Mouse (Mus musculus): ENCODE data around the gene Olfr435. TPM values are rescaled to one million over a fixed set of nuclear protein-coding genes. Genes with fewer than 3 reads are reported as not detected.

Gene Olfr435
- polyA plus RNA-seq (2015; fragmentation: Nextera tagmentation; extraction: Ambion mirVana) = not detected in 2 replicates

DNA sequence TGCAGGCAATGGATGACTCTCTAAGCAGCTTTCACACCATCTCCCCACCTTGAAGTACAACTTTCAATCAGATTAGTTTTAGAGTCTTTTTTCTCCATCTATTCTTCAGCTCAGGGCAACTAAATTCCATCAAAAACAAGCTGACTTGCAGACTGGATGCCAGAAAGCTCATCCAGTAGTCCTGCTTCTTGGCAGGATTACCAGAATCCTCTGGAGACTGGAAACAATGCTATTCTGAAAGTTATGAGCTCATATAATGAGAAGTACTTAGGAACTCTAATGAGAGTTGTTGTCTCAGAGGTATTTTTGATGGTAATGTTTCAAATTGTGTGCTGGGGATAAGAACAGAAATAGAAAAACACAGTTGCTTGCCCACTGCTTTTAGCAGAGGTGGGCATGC lies at the start of gene Olfr435:
TSS of gene Olfr435 (plus strand) at position 366 of the 400 bp plus-strand sequence.
- H3K4me3 ChIP-seq (ENCODE audit: low read length) = no peak within 1 kb of the TSS
- H3K27ac ChIP-seq (ENCODE audit: low read length) = no peak within 1 kb of the TSS
- no peak within 1 kb of the TSS for H3K4me2 ChIP-seq (replicated peaks; ENCODE audit: low read depth, low read length)
- no peaks in the 10 kb centered on the region for H3K9me3 ChIP-seq (ENCODE audit: low read length)
- ATAC-seq (ENCODE audit: low FRiP score, low TSS enrichment) = no peak
- no peaks in the 10 kb centered on the region for H3K27me3 ChIP-seq (ENCODE audit: insufficient read depth, low read length)
- no peak within 1 kb of the TSS for H3K9ac ChIP-seq (replicated peaks; ENCODE audit: low read length)
- no peaks in the 10 kb centered on the region for H3K4me1 ChIP-seq (ENCODE audit: insufficient read depth, low read length)
- H3K36me3 ChIP-seq (ENCODE audit: insufficient read depth, low read length) = no peaks in the 10 kb centered on the region

DNA sequence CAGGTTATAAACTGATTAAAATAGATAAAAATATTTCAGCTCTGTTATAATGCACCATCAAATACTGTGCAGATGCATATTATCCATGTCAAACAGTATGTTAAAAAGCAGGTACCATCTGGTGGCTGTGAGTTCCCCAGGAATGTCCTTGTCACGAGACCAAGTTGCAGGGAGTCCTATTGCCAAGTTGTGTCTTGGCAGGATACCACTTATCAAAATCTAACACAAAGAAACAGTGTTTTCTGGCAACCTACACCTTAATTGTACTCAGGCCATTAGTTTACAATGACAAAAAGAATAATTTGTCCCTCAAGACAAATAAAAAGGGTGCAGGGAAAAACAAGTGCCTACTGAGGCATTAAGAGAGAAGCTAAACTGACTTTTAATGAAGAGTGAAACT lies 37.4 kb upstream of the Olfr435 start:
- Histone ChIP-seq H3K9me3 (ENCODE audit: low read length) (no peaks in the 10 kb centered on the region), H3K27me3 (ENCODE audit: insufficient read depth, low read length) (no peaks in the 10 kb centered on the region), H3K4me3 (ENCODE audit: low read length) (no peak overlapping the region), H3K27ac (ENCODE audit: low read length) (no peak overlapping the region), H3K9ac (replicated peaks; ENCODE audit: low read length) (no peak overlapping the region), H3K36me3 (ENCODE audit: insufficient read depth, low read length) (no peaks in the 10 kb centered on the region), H3K4me1 (ENCODE audit: insufficient read depth, low read length) (no peaks in the 10 kb centered on the region), H3K4me2 (replicated peaks; ENCODE audit: low read depth, low read length) (no peak overlapping the region)
- ATAC-seq (ENCODE audit: low FRiP score, low TSS enrichment) = no peak
- 74% methylated on average over 1 of the region's 1 CpGs for WGBS

DNA sequence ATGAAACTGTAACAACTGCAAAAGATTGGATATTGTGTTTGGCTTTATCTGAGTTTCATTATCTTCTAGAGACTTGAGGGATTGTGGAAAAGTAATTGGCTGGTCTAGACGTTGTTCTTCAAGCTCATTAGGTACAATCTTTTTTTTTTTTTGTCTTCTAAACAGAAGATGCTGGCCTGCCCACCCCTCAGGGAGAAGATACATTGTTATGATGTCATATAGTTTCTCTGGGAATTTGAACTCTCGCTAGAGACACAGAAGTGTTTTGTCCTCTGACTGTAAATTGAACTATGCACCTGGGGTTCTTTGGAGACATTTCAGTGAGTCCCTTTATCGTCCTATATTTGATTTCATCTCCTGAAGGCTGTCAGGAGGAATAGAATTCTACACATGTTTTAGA lies 34.0 kb upstream of the Olfr435 start, which contains the start of gene Olfr437:
TSS of gene Olfr437 (plus strand) at position 301 of the 400 bp plus-strand sequence.
- 69% methylated on average over 3 of the region's 3 CpGs for WGBS
- Histone ChIP-seq H3K4me2 (replicated peaks; ENCODE audit: low read depth, low read length) (no peak within 1 kb of the TSS), H3K4me1 (ENCODE audit: insufficient read depth, low read length) (no peaks in the 10 kb centered on the region), H3K4me3 (ENCODE audit: low read length) (no peak within 1 kb of the TSS), H3K27me3 (ENCODE audit: insufficient read depth, low read length) (no peaks in the 10 kb centered on the region), H3K9ac (replicated peaks; ENCODE audit: low read length) (no peak within 1 kb of the TSS), H3K9me3 (ENCODE audit: low read length) (no peaks in the 10 kb centered on the region), H3K27ac (ENCODE audit: low read length) (no peak within 1 kb of the TSS), H3K36me3 (ENCODE audit: insufficient read depth, low read length) (no peaks in the 10 kb centered on the region)
- no peak for ATAC-seq (ENCODE audit: low FRiP score, low TSS enrichment)

DNA sequence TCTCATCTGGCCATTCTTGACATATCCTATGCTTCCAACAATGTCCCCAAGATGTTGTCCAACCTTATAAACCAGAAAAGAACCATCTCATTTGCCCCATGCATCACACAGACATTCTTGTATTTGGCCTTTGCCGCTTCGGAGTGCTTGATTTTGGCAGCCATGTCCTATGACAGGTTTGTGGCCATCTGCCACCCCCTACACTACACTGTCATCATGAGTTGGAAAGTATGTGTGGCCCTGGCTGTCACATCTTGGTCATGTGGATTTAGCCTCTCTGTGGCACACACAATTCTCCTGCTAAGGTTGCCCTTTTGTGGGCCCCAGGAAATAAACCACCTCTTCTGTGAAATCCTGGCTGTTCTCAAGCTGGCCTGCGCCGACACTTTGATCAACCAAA lies 29.7 kb upstream of the Olfr435 start:
- no peak for ATAC-seq (ENCODE audit: low FRiP score, low TSS enrichment)
- WGBS = 91% methylated on average over 4 of the region's 4 CpGs
- H3K27ac ChIP-seq (ENCODE audit: low read length) = no peak overlapping the region
- H3K4me3 ChIP-seq (ENCODE audit: low read length) = no peak overlapping the region
- H3K9me3 ChIP-seq (ENCODE audit: low read length) = no peaks in the 10 kb centered on the region
- no peaks in the 10 kb centered on the region for H3K4me1 ChIP-seq (ENCODE audit: insufficient read depth, low read length)
- H3K9ac ChIP-seq (replicated peaks; ENCODE audit: low read length) = no peak overlapping the region
- H3K27me3 ChIP-seq (ENCODE audit: insufficient read depth, low read length) = no peaks in the 10 kb centered on the region
- no peaks in the 10 kb centered on the region for H3K36me3 ChIP-seq (ENCODE audit: insufficient read depth, low read length)
- no peak overlapping the region for H3K4me2 ChIP-seq (replicated peaks; ENCODE audit: low read depth, low read length)

DNA sequence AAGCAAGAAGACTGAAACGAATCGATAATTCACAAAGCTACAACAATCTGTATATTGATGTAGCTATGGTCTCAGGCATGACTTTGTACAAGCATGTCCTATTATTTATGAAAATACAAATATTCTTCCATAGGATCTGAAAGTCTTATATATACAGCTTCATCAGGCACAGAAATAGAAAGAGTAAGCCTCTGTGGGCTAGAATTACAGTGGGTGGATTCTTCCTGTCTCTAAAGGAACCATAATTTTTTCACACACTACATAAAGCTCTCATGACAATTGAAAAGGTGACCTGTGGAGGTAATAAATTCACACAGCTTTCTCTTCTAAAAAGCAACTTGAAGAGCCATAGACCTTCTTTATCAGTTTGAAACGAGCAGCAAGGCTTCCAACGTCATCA lies 25.1 kb upstream of the Olfr435 start, which contains the start of gene Olfr13:
TSS of gene Olfr13 (plus strand) at position 301 of the 400 bp plus-strand sequence.
- H3K4me2 ChIP-seq (replicated peaks; ENCODE audit: low read depth, low read length) = no peak within 1 kb of the TSS
- H3K9me3 ChIP-seq (ENCODE audit: low read length) = no peaks in the 10 kb centered on the region
- 55% methylated on average over 4 of the region's 4 CpGs for WGBS
- no peaks in the 10 kb centered on the region for H3K36me3 ChIP-seq (ENCODE audit: insufficient read depth, low read length)
- H3K4me3 ChIP-seq (ENCODE audit: low read length) = no peak within 1 kb of the TSS
- no peak for ATAC-seq (ENCODE audit: low FRiP score, low TSS enrichment)
- H3K9ac ChIP-seq (replicated peaks; ENCODE audit: low read length) = no peak within 1 kb of the TSS
- no peaks in the 10 kb centered on the region for H3K27me3 ChIP-seq (ENCODE audit: insufficient read depth, low read length)
- H3K4me1 ChIP-seq (ENCODE audit: insufficient read depth, low read length) = no peaks in the 10 kb centered on the region
- no peak within 1 kb of the TSS for H3K27ac ChIP-seq (ENCODE audit: low read length)

DNA sequence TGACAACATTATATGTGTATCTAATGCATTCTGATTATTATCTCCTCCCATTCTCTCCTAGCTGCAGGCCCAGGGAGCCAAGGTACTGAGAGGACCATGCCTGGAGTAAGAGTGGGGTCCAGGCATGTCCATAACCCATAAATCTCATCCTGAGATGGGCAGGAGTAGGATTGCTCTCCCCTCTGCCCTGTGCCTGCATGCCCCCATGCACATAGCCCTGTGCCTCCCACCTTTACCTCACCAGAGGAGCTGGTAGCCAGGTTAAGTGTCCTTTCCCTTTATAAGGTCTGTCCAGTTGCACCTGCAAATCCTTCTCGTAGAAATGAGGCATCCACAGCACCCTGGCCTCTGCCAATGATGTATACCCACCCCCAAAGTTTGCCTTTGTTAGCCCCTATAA lies 18.8 kb upstream of the Olfr435 start:
- ATAC-seq (ENCODE audit: low FRiP score, low TSS enrichment) = no peak
- Histone ChIP-seq H3K27ac (ENCODE audit: low read length) (no peak overlapping the region), H3K9me3 (ENCODE audit: low read length) (no peaks in the 10 kb centered on the region), H3K9ac (replicated peaks; ENCODE audit: low read length) (no peak overlapping the region), H3K36me3 (ENCODE audit: insufficient read depth, low read length) (no peaks in the 10 kb centered on the region), H3K4me1 (ENCODE audit: insufficient read depth, low read length) (no peaks in the 10 kb centered on the region), H3K27me3 (ENCODE audit: insufficient read depth, low read length) (no peaks in the 10 kb centered on the region), H3K4me3 (ENCODE audit: low read length) (no peak overlapping the region), H3K4me2 (replicated peaks; ENCODE audit: low read depth, low read length) (no peak overlapping the region)
- WGBS = 59% methylated on average over 1 of the region's 1 CpGs

DNA sequence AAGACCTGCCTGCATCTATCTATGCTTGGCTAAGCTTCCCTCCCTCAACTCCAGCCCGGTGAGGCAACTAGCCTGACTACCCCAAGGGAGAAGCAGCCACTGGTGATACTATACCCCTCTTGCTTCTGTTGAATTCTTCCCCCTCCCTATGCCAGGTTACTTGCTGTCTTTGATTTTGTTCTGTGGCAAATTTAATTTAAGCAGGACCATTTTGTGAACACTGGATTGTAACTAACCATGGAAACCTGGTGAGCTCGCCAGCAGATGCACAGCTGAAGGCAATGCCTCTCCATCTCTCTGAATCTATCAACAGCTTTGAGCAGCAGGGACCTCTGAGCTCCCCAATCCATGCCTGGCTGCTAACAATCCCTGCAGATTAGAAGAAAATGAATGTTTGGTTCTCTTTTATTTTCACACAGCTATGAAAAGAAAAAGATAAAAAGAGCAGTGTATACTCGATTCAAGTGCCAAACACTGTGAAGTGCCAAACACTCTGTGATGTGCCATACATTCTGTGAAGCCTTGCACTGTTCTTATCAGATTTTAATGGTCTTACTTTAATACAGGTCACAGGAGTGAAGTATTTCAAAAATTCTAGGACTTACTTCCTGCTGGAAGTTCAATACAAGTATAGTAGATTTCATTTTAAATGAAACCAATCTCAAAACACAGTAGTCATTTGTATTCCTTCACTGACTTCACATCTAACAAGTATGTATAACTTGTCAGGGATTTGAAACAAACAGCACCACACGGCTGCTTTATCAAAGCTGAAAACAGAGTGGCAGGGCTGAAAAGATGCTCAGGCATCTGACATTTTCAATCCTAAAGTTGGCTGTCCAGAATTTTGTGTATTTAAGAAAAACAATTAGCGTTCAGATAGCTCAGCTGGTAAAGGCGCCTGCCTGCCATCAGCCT lies 18.1 kb upstream of the Olfr435 start:
- 68% methylated on average over 6 of the region's 6 CpGs for WGBS
- ATAC-seq (ENCODE audit: low FRiP score, low TSS enrichment) = no peak
- H3K9ac ChIP-seq (replicated peaks; ENCODE audit: low read length) = no peak overlapping the region
- no peak overlapping the region for H3K27ac ChIP-seq (ENCODE audit: low read length)
- no peaks in the 10 kb centered on the region for H3K27me3 ChIP-seq (ENCODE audit: insufficient read depth, low read length)
- no peaks in the 10 kb centered on the region for H3K4me1 ChIP-seq (ENCODE audit: insufficient read depth, low read length)
- H3K9me3 ChIP-seq (ENCODE audit: low read length) = no peaks in the 10 kb centered on the region
- no peaks in the 10 kb centered on the region for H3K36me3 ChIP-seq (ENCODE audit: insufficient read depth, low read length)
- no peak overlapping the region for H3K4me2 ChIP-seq (replicated peaks; ENCODE audit: low read depth, low read length)
- no peak overlapping the region for H3K4me3 ChIP-seq (ENCODE audit: low read length)

DNA sequence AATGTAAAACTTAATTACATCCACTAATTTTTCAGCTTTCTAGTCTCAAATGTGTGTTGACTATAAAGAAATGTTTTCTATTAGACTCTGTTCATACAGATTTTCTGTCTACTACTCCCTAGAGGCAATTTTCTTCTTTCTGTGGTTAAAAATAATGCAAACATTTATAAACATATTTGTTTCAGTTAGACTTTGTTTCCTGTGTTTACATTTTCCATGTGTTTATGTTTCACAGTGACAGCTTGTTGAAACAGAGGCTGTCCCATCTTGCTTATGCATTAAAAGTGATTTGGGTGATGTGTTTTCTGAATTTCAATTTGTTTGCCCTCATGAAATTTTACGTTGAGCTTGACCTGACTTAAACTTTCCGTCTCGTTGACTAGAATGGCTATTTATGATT lies 6.0 kb upstream of the Olfr435 start:
- WGBS = 69% methylated on average over 3 of the region's 3 CpGs
- H3K36me3 ChIP-seq (ENCODE audit: insufficient read depth, low read length) = no peaks in the 10 kb centered on the region
- no peaks in the 10 kb centered on the region for H3K4me1 ChIP-seq (ENCODE audit: insufficient read depth, low read length)
- H3K9me3 ChIP-seq (ENCODE audit: low read length) = no peaks in the 10 kb centered on the region
- no peak overlapping the region for H3K4me2 ChIP-seq (replicated peaks; ENCODE audit: low read depth, low read length)
- no peak overlapping the region for H3K9ac ChIP-seq (replicated peaks; ENCODE audit: low read length)
- H3K4me3 ChIP-seq (ENCODE audit: low read length) = no peak overlapping the region
- ATAC-seq (ENCODE audit: low FRiP score, low TSS enrichment) = no peak
- H3K27ac ChIP-seq (ENCODE audit: low read length) = no peak overlapping the region
- H3K27me3 ChIP-seq (ENCODE audit: insufficient read depth, low read length) = no peaks in the 10 kb centered on the region

DNA sequence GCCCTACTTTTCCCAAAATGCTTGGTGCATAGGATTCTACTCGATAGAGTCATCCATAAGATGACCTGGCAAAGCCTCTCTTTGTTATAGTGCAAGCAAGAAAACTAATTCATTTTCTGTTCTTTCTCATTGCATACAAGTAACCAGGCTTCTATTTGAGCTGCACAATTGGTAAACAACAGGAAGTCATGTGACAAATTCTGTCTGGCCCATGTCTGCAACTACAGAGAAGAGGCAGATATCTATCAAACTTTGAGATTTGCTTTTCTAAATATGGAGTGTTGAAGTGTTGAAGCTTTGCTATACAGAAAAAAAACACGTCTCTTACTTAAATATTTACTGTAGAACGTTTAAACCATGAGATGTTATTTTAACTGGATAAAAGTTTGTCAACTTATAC lies 1.1 kb downstream of the Olfr435 start:
- no peak for ATAC-seq (ENCODE audit: low FRiP score, low TSS enrichment)
- Histone ChIP-seq H3K9ac (replicated peaks; ENCODE audit: low read length) (no peak overlapping the region), H3K9me3 (ENCODE audit: low read length) (no peaks in the 10 kb centered on the region), H3K4me1 (ENCODE audit: insufficient read depth, low read length) (no peaks in the 10 kb centered on the region), H3K27me3 (ENCODE audit: insufficient read depth, low read length) (no peaks in the 10 kb centered on the region), H3K4me3 (ENCODE audit: low read length) (no peak overlapping the region), H3K36me3 (ENCODE audit: insufficient read depth, low read length) (no peaks in the 10 kb centered on the region), H3K27ac (ENCODE audit: low read length) (no peak overlapping the region), H3K4me2 (replicated peaks; ENCODE audit: low read depth, low read length) (no peak overlapping the region)
- 80% methylated on average over 3 of the region's 3 CpGs for WGBS

DNA sequence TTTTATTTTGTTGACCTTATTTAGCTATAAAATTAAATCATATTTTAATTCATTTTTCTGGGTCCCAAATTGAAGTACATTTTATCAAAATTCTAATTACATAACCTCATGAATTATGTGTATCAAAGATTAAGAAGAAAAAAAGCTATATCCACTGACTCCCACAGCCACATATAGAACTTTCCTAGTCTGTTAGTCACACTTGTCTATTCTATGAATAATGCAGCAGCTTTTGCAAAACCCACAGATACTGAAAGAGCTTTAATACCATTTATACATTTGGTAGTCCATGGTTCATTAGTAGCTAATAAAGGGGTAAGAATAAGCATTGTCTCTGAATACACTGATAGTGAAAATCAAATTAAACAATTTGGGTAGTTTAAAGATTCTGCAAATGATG lies 5.8 kb downstream of the Olfr435 start:
- Histone ChIP-seq H3K4me1 (ENCODE audit: insufficient read depth, low read length) (no peaks in the 10 kb centered on the region), H3K9me3 (ENCODE audit: low read length) (no peaks in the 10 kb centered on the region), H3K27me3 (ENCODE audit: insufficient read depth, low read length) (no peaks in the 10 kb centered on the region), H3K4me3 (ENCODE audit: low read length) (no peak overlapping the region), H3K36me3 (ENCODE audit: insufficient read depth, low read length) (no peaks in the 10 kb centered on the region), H3K27ac (ENCODE audit: low read length) (no peak overlapping the region), H3K9ac (replicated peaks; ENCODE audit: low read length) (no peak overlapping the region), H3K4me2 (replicated peaks; ENCODE audit: low read depth, low read length) (no peak overlapping the region)
- ATAC-seq (ENCODE audit: low FRiP score, low TSS enrichment) = no peak
